Mouse (Mus musculus) thymus, adult 2 months (tissue): ENCODE measurements around the gene Ist1. TPM values are rescaled to one million over a fixed set of nuclear protein-coding genes. Genes with fewer than 3 reads are reported as not detected.
A peak's percentile ranks its signal among the peaks of the same experiment; 100 is the strongest.

Experiments used
- DNase-seq: peaks from one replicate; pipeline ENCODE4 v3.0.0; 2021
- H3K27ac ChIP-seq: fragments of 200-500 bp; 2 replicates; pipeline ENCODE4 v1.5.1; 2012; ENCODE audit warnings: low read length, control low read depth; ENCODE audit not compliant: control insufficient read depth, insufficient read depth
- H3K27me3 ChIP-seq: fragments of 200-500 bp; 2 replicates; pipeline ENCODE4 v1.6.1; 2012; ENCODE audit warnings: mild to moderate bottlenecking, low read length, moderate library complexity, mixed read lengths; ENCODE audit not compliant: control insufficient read depth, insufficient read depth
- H3K36me3 ChIP-seq: fragments of 200-500 bp; 2 replicates; pipeline ENCODE4 v1.6.1; 2012; ENCODE audit warnings: mild to moderate bottlenecking, low read length, moderate library complexity; ENCODE audit not compliant: control insufficient read depth, insufficient read depth
- H3K4me1 ChIP-seq: fragments of 200-500 bp; replicated peaks from 2 replicates; pipeline ENCODE4 v1.6.1; 2012; ENCODE audit warnings: low read length; ENCODE audit not compliant: control insufficient read depth, insufficient read depth
- H3K4me3 ChIP-seq: fragments of 200-500 bp; 2 replicates; pipeline ENCODE4 v1.5.1; 2012; ENCODE audit warnings: mild to moderate bottlenecking, low read length, control low read depth, moderate library complexity; ENCODE audit not compliant: control insufficient read depth, insufficient read depth
- CTCF ChIP-seq: fragments of 200-500 bp; IDR thresholded peaks from 2 replicates; pipeline ENCODE4 v1.5.1; 2012; ENCODE audit warnings: mild to moderate bottlenecking, control low read depth, low read length, moderate library complexity, borderline replicate concordance; ENCODE audit not compliant: control insufficient read depth, poor library complexity, insufficient read depth; ENCODE audit errors: extremely low read depth
- POLR2A ChIP-seq: fragments of 200-500 bp; IDR thresholded peaks from 2 replicates; pipeline ENCODE4 v1.6.1; 2012; ENCODE audit warnings: mild to moderate bottlenecking, low read length, control low read depth, moderate library complexity; ENCODE audit not compliant: control insufficient read depth, poor library complexity, insufficient read depth; ENCODE audit errors: extremely low read depth
- WGBS: fragments of 180-500 bp; shearing (Covaris S2); methylation state at CpG from one replicate; pipeline ENCODE4 v1.1.7; 2018; 5-methylcytosine and 5-hydroxymethylcytosine counted together
- polyA plus RNA-seq: library from polyadenylated mRNA; depleted of rRNA; stranded (reverse); fragments of >200 nt; gene quantifications from 2 replicates; pipeline ENCODE4 v1.2.3, GENCODE M21; 2012

Gene Ist1
- polyA plus RNA-seq, 1 experiment, result 67.8 TPM

- peaks cover 10% of the 10 kb centered on the region for H3K4me1 ChIP-seq
- H3K4me3 ChIP-seq, result no peak overlapping the region
- DNase-seq, result peak; percentile 18
- WGBS, result 45% methylated on average over 5 of the region's 5 CpGs
- no peaks in the 10 kb centered on the region for H3K27me3 ChIP-seq
- H3K27ac ChIP-seq, result no peak overlapping the region
- TF ChIP-seq CTCF (no peak), POLR2A (no peak)
- H3K36me3 ChIP-seq, result no peaks in the 10 kb centered on the region
Observed at GRCm38 (mm10) chr8:109691769-109692168, 1.3 kb downstream of the Ist1 start.

- H3K27me3 ChIP-seq, result no peaks in the 10 kb centered on the region
- H3K27ac ChIP-seq, result no peak overlapping the region
- H3K4me1 ChIP-seq, result peaks cover 7% of the 10 kb centered on the region
- no peak overlapping the region for H3K4me3 ChIP-seq
- no peak for DNase-seq
- TF ChIP-seq POLR2A (no peak), CTCF (no peak)
- peaks cover 11% of the 10 kb centered on the region for H3K36me3 ChIP-seq
- 89% methylated on average over 5 of the region's 5 CpGs for WGBS
Observed at GRCm38 (mm10) chr8:109687248-109687647, 5.8 kb downstream of the Ist1 start.

- no peaks in the 10 kb centered on the region for H3K4me1 ChIP-seq
- peaks cover 60% of the 10 kb centered on the region for H3K36me3 ChIP-seq
- no peak overlapping the region for H3K27ac ChIP-seq
- 95% methylated on average over 5 of the region's 5 CpGs for WGBS
- no peak for DNase-seq
- H3K27me3 ChIP-seq, result no peaks in the 10 kb centered on the region
- no peak overlapping the region for H3K4me3 ChIP-seq
- no peak for TF ChIP-seq POLR2A
- TF ChIP-seq CTCF, result no peak
Observed at GRCm38 (mm10) chr8:109682120-109682519, 10.9 kb downstream of the Ist1 start.

GRCm38 (mm10) chr8:109681535-109681934 is 11.5 kb downstream of the Ist1 start:
- no peak for DNase-seq

GRCm38 (mm10) chr8:109675896-109676643 is 17.0 kb downstream of the Ist1 start:
- TF ChIP-seq CTCF, result no peak
- no peak for TF ChIP-seq POLR2A
- 96% methylated on average over 9 of the region's 9 CpGs for WGBS
- Histone ChIP-seq H3K27me3 (no peaks in the 10 kb centered on the region), H3K4me1 (no peaks in the 10 kb centered on the region), H3K36me3 (peaks cover 97% of the 10 kb centered on the region), H3K4me3 (no peak overlapping the region), H3K27ac (no peak overlapping the region)
- no peak for DNase-seq

More at GRCm38 (mm10) chr8:109681535-109681934, 11.5 kb downstream of the Ist1 start:
- 88% methylated on average over 3 of the region's 3 CpGs for WGBS
- Histone ChIP-seq H3K4me3 (no peak overlapping the region), H3K27ac (no peak overlapping the region), H3K27me3 (no peaks in the 10 kb centered on the region), H3K4me1 (no peaks in the 10 kb centered on the region), H3K36me3 (peaks cover 66% of the 10 kb centered on the region)
- no peak for TF ChIP-seq CTCF
- TF ChIP-seq POLR2A, result no peak

- DNase-seq, result no peak
- Histone ChIP-seq H3K4me1 (no peaks in the 10 kb centered on the region), H3K27ac (no peak overlapping the region), H3K27me3 (no peaks in the 10 kb centered on the region), H3K4me3 (no peak overlapping the region), H3K36me3 (peaks cover 81% of the 10 kb centered on the region)
- WGBS, result 98% methylated on average over 2 of the region's 2 CpGs
- TF ChIP-seq CTCF, result no peak
- no peak for TF ChIP-seq POLR2A
Observed at GRCm38 (mm10) chr8:109673596-109673995, 19.5 kb downstream of the Ist1 start.

- Histone ChIP-seq H3K27me3 (no peaks in the 10 kb centered on the region), H3K4me3 (no peak overlapping the region), H3K4me1 (no peaks in the 10 kb centered on the region), H3K27ac (no peak overlapping the region), H3K36me3 (peaks cover 72% of the 10 kb centered on the region)
- no peak for DNase-seq
- TF ChIP-seq CTCF (no peak), POLR2A (no peak)
- 98% methylated on average over 5 of the region's 5 CpGs for WGBS
Observed at GRCm38 (mm10) chr8:109672656-109673055, 20.4 kb downstream of the Ist1 start.
